Mouse (Mus musculus) hindbrain, postnatal 0 days (tissue): ENCODE results near the gene Mrpl51. TPM values are rescaled to one million over a fixed set of nuclear protein-coding genes. Genes with fewer than 3 reads are reported as not detected.
A peak's percentile ranks its signal among the peaks of the same experiment; 100 is the strongest.

Experiments
- ATAC-seq: fragments of 200-750 bp; cut with Nextera tagmentation; 2 replicates; pipeline ENCODE4 v1.8.0; 2017; ENCODE audit warnings: mild to moderate bottlenecking, moderate TSS enrichment, moderate library complexity
- DNase-seq: peaks from one replicate; pipeline ENCODE4 v3.0.0-alpha.2; 2015; ENCODE audit warnings: low spot score
- H3K27ac ChIP-seq: fragments of 300-500 bp; sonication (generic); 2 replicates; pipeline ENCODE4 v1.5.1; 2014; ENCODE audit warnings: mild to moderate bottlenecking
- H3K27me3 ChIP-seq: fragments of 300-500 bp; sonication (generic); 2 replicates; pipeline ENCODE4 v1.6.1; 2014; ENCODE audit warnings: low read length, mixed read lengths; ENCODE audit not compliant: insufficient read depth
- H3K36me3 ChIP-seq: fragments of 300-500 bp; sonication (generic); 2 replicates; pipeline ENCODE4 v1.6.1; 2014; ENCODE audit warnings: low read length, mixed read lengths; ENCODE audit not compliant: insufficient read depth
- H3K4me1 ChIP-seq: fragments of 300-500 bp; sonication (generic); 2 replicates; pipeline ENCODE4 v1.6.1; 2014; ENCODE audit warnings: antibody characterized with exemption, low read length, mixed read lengths; ENCODE audit not compliant: insufficient read depth
- H3K4me2 ChIP-seq: fragments of 300-500 bp; sonication (generic); 2 replicates; pipeline ENCODE4 v1.6.1; 2014; ENCODE audit warnings: low read depth, mild to moderate bottlenecking, low read length, moderate library complexity, mixed read lengths
- H3K4me3 ChIP-seq: fragments of 300-500 bp; sonication (generic); 2 replicates; pipeline ENCODE4 v1.5.1; 2014; ENCODE audit warnings: low read length
- H3K9ac ChIP-seq: fragments of 300-500 bp; sonication (generic); replicated peaks from 2 replicates; pipeline ENCODE4 v1.6.1; 2014; ENCODE audit warnings: mild to moderate bottlenecking, low read length, moderate library complexity, mixed read lengths
- H3K9me3 ChIP-seq: fragments of 300-500 bp; sonication (generic); 2 replicates; pipeline ENCODE4 v1.6.1; 2016; ENCODE audit warnings: low read length, mixed read lengths
- CTCF ChIP-seq: IDR thresholded peaks from 2 replicates; pipeline ENCODE4 v1.5.1; 2016; ENCODE audit warnings: antibody characterized with exemption, control low read depth, low read depth
- WGBS: fragments of 180-500 bp; shearing (Covaris S2); extraction: QIAGEN DNeasy Blood & Tissue Kit; methylation state at CpG from one replicate; pipeline ENCODE4 v1.1.7; 2014; 5-methylcytosine and 5-hydroxymethylcytosine counted together
- polyA plus RNA-seq: library from polyadenylated mRNA; unstranded; fragments of >200 nt; fragmentation: Nextera tagmentation; extraction: Ambion mirVana; gene quantifications from 2 replicates; pipeline ENCODE4 v1.2.1, GENCODE M21; 2015
- total RNA-seq: library from RNA; depleted of rRNA; stranded (reverse); fragments of >200 nt; gene quantifications from 2 replicates; pipeline ENCODE4 v1.2.3, GENCODE M21; 2014

Mrpl51 gene
- total and polyA plus RNA-seq, 2 experiments from 2014 or later: 40.3 to 163 TPM

GRCm38 (mm10) chr6:125186203-125186602, 5.4 kb upstream of the Mrpl51 start:
- no peak overlapping the region for H3K9ac ChIP-seq
- 94% methylated on average over 10 of the region's 10 CpGs for WGBS
- H3K27ac ChIP-seq: no peak overlapping the region
- H3K4me2 ChIP-seq: no peak overlapping the region
- TF ChIP-seq CTCF: no peak
- ATAC-seq (no peak), DNase-seq (no peak)
- H3K36me3 ChIP-seq: peaks cover 56% of the 10 kb centered on the region
- H3K9me3 ChIP-seq: no peaks in the 10 kb centered on the region
- H3K4me3 ChIP-seq: no peak overlapping the region
- H3K27me3 ChIP-seq: no peaks in the 10 kb centered on the region
- H3K4me1 ChIP-seq: no peaks in the 10 kb centered on the region

- no peak for TF ChIP-seq CTCF
- no peak for ATAC-seq
These were observed 785 bp upstream of the Mrpl51 start for GRCm38 (mm10) chr6:125190816-125191215.

GRCm38 (mm10) chr6:125192016-125192714, 564 bp downstream of the Mrpl51 start:
- H3K9ac ChIP-seq: peak overlapping the region; percentile 74
- no peaks in the 10 kb centered on the region for H3K9me3 ChIP-seq
- under 1% methylated on average over 34 of the region's 34 CpGs for WGBS
- H3K4me1 ChIP-seq: peaks cover 5% of the 10 kb centered on the region
- ATAC-seq (peak; percentile 94), DNase-seq (peak; percentile 96)
- H3K27ac ChIP-seq: peak overlapping the region; percentile 97
- peak overlapping the region; percentile 70 for H3K4me3 ChIP-seq
- H3K4me2 ChIP-seq: peak overlapping the region; percentile 88
- peaks cover 29% of the 10 kb centered on the region for H3K36me3 ChIP-seq
- H3K27me3 ChIP-seq: no peaks in the 10 kb centered on the region
- no peak for TF ChIP-seq CTCF

More at GRCm38 (mm10) chr6:125190816-125191215, 785 bp upstream of the Mrpl51 start:
- no peak for DNase-seq
- no peaks in the 10 kb centered on the region for H3K27me3 ChIP-seq
- peak overlapping the region; percentile 70 for H3K4me3 ChIP-seq
- H3K4me1 ChIP-seq: peaks cover 5% of the 10 kb centered on the region
- no peaks in the 10 kb centered on the region for H3K9me3 ChIP-seq
- peaks cover 33% of the 10 kb centered on the region for H3K36me3 ChIP-seq
- peak overlapping the region; percentile 97; the same call in 1 of the 2 replicates for H3K27ac ChIP-seq
- peak overlapping the region; percentile 88 for H3K4me2 ChIP-seq
- H3K9ac ChIP-seq: peak overlapping the region; percentile 74

GRCm38 (mm10) chr6:125192841-125193240, 1.2 kb downstream of the Mrpl51 start:
- H3K4me3 ChIP-seq: peak overlapping the region; percentile 70
- DNase-seq (no peak), ATAC-seq (no peak)
- TF ChIP-seq CTCF: no peak
- H3K36me3 ChIP-seq: peaks cover 23% of the 10 kb centered on the region
- peak overlapping the region; percentile 74 for H3K9ac ChIP-seq
- peaks cover 5% of the 10 kb centered on the region for H3K4me1 ChIP-seq
- peak overlapping the region; percentile 88 for H3K4me2 ChIP-seq
- no peaks in the 10 kb centered on the region for H3K27me3 ChIP-seq
- H3K9me3 ChIP-seq: no peaks in the 10 kb centered on the region
- 51% methylated on average over 5 of the region's 5 CpGs for WGBS
- H3K27ac ChIP-seq: peak overlapping the region; percentile 97

DNA sequence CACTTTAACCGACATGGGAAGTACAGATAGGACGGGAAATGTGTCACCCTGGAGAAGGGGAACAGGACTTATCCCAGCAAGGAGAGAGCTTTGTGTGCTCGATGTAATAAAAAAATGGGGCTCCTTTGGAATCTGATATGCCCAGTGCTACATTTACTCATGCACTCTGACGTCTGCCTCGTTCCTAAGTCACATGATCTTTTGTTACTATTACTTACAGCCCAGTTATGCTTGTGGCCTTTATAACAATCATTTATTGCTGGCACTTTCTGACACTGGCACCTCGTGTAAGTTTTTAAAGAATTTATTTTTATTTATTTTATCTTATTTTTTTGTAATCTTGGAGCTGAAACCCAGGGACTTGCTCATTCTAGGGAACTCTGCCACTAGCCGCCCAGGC, 1.8 kb downstream of the Mrpl51 start:
- no peak for TF ChIP-seq CTCF
- ATAC-seq (no peak), DNase-seq (no peak)
- H3K27ac ChIP-seq: no peak overlapping the region
- H3K9ac ChIP-seq: no peak overlapping the region
- no peak overlapping the region for H3K4me2 ChIP-seq
- 80% methylated on average over 7 of the region's 7 CpGs for WGBS
- no peaks in the 10 kb centered on the region for H3K27me3 ChIP-seq
- H3K9me3 ChIP-seq: no peaks in the 10 kb centered on the region
- no peak overlapping the region for H3K4me3 ChIP-seq
- H3K4me1 ChIP-seq: peaks cover 5% of the 10 kb centered on the region
- peaks cover 22% of the 10 kb centered on the region for H3K36me3 ChIP-seq

- Histone ChIP-seq H3K9ac (no peak overlapping the region), H3K36me3 (peaks cover 16% of the 10 kb centered on the region), H3K4me2 (no peak overlapping the region), H3K4me3 (no peak overlapping the region), H3K4me1 (peaks cover 5% of the 10 kb centered on the region), H3K27ac (no peak overlapping the region), H3K9me3 (no peaks in the 10 kb centered on the region), H3K27me3 (no peaks in the 10 kb centered on the region)
- no peak for DNase-seq
- 12% methylated on average over 1 of the region's 1 CpGs for WGBS
- no peak for TF ChIP-seq CTCF
- ATAC-seq: no peak
These were observed 4.0 kb downstream of the Mrpl51 start for GRCm38 (mm10) chr6:125195541-125196075.

DNA sequence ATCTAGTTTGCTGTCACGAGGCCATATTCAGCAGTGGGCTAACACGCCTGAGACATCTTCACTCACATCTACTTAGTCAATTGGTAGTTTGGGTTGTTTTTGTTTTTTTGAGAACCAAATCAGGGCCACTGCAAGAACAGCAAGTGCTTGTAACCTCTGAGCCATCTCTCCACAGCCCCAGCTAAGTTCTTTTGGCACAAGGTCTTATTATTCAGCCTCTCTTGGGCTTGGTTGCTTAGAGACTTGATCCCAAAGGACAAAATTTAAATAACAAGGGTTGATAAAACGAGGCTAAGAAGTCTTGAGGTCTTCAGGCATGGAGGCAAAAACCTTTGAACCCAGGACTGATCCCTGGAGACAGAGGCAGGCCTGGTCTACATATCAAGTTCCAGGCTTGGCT, 4.7 kb downstream of the Mrpl51 start:
- Histone ChIP-seq H3K4me2 (no peak overlapping the region), H3K9ac (no peak overlapping the region), H3K36me3 (peaks cover 16% of the 10 kb centered on the region), H3K4me3 (no peak overlapping the region), H3K27me3 (no peaks in the 10 kb centered on the region), H3K27ac (no peak overlapping the region), H3K9me3 (no peaks in the 10 kb centered on the region), H3K4me1 (peaks cover 5% of the 10 kb centered on the region)
- peak; percentile 6 for DNase-seq
- ATAC-seq: no peak
- 38% methylated on average over 3 of the region's 3 CpGs for WGBS
- no peak for TF ChIP-seq CTCF
